Mouse (Mus musculus) layer of hippocampus, postnatal 14 days (tissue): ENCODE measurements around the gene Sel1l3. TPM values are rescaled to one million over a fixed set of nuclear protein-coding genes. Genes with fewer than 3 reads are reported as not detected.
A peak's percentile ranks its signal among the peaks of the same experiment; 100 is the strongest.

Experiments
- DNase-seq, 2 experiments: peaks; one replicate each; pipeline ENCODE4 v3.0.0; 2021 to 2022; ENCODE audit warnings: low spot score in 2 of 2, mixed read lengths in 1 of 2
- total RNA-seq, 2 experiments: library from RNA; stranded (reverse); gene quantifications; 2 replicates each; pipeline ENCODE4 v1.2.3; 2021

Sel1l3 gene
- total RNA-seq, 2 experiments from 2014 or later: 39.0 to 42.9 TPM

- no peak for DNase-seq
Observed at GRCm38 (mm10) chr5:53146684-53147061, 67.1 kb downstream of the Sel1l3 start.

- DNase-seq: no peak
Observed at GRCm38 (mm10) chr5:53146049-53146683, 67.6 kb downstream of the Sel1l3 start.

GRCm38 (mm10) chr5:53142587-53142986 lies 71.1 kb downstream of the Sel1l3 start:
- no peak for DNase-seq

GRCm38 (mm10) chr5:53140158-53140927 lies 73.4 kb downstream of the Sel1l3 start:
- no peak for DNase-seq

- no peak for DNase-seq
Observed at GRCm38 (mm10) chr5:53139566-53139965, 74.2 kb downstream of the Sel1l3 start.

GRCm38 (mm10) chr5:53139140-53139539 lies 74.6 kb downstream of the Sel1l3 start:
- no peak for DNase-seq

- DNase-seq: no peak
Observed at GRCm38 (mm10) chr5:53138025-53138424, 75.7 kb downstream of the Sel1l3 start.

- no peak for DNase-seq
Observed at GRCm38 (mm10) chr5:53135984-53136383, 77.7 kb downstream of the Sel1l3 start.

- no peak for DNase-seq
Observed at GRCm38 (mm10) chr5:53134003-53134402, 79.7 kb downstream of the Sel1l3 start.

- DNase-seq: no peak
Observed at GRCm38 (mm10) chr5:53124701-53125100, 89.0 kb downstream of the Sel1l3 start.

GRCm38 (mm10) chr5:53123525-53124286 lies 90.0 kb downstream of the Sel1l3 start:
- DNase-seq: peak; percentile 29 to 72

- DNase-seq: no peak
Observed at GRCm38 (mm10) chr5:53119689-53120088, 94.0 kb downstream of the Sel1l3 start.

- DNase-seq: no peak
Observed at GRCm38 (mm10) chr5:53118212-53118611, 95.5 kb downstream of the Sel1l3 start.

- no peak for DNase-seq
Observed at GRCm38 (mm10) chr5:53114616-53115267, 99.0 kb downstream of the Sel1l3 start.

GRCm38 (mm10) chr5:53112942-53113341 lies 100.8 kb downstream of the Sel1l3 start:
- no peak for DNase-seq

GRCm38 (mm10) chr5:53111036-53111435 lies 102.7 kb downstream of the Sel1l3 start:
- no peak for DNase-seq

GRCm38 (mm10) chr5:53110225-53110624 lies 103.5 kb downstream of the Sel1l3 start:
- DNase-seq: no peak

GRCm38 (mm10) chr5:53108668-53109067 lies 105.1 kb downstream of the Sel1l3 start:
- DNase-seq: no peak

GRCm38 (mm10) chr5:53108026-53108425 lies 105.7 kb downstream of the Sel1l3 start:
- DNase-seq: no peak

GRCm38 (mm10) chr5:53106731-53107130 lies 107.0 kb downstream of the Sel1l3 start:
- DNase-seq: no peak

- no peak for DNase-seq
Observed at GRCm38 (mm10) chr5:53106125-53106524, 107.6 kb downstream of the Sel1l3 start.
